Mouse (Mus musculus) right cerebral cortex, postnatal 36 days (tissue): Measurements from ENCODE around the gene Apoe.

ENCODE experiments used
- DNase-seq, 2 experiments: peaks; one replicate each; pipeline ENCODE4 v3.0.0; 2022; ENCODE audit warnings: low spot score in 2 of 2, mixed read lengths in 1 of 2

Gene Apoe

GRCm38 (mm10) chr7:19716055-19716682 is 17.2 kb upstream of the Apoe start:
- DNase-seq: no peak

GRCm38 (mm10) chr7:19715239-19716054 is 16.5 kb upstream of the Apoe start, which contains the start of gene Tomm40:
Tomm40 (minus strand) TSS chr7:19715438.
- DNase-seq: peak; percentile 100

DNA sequence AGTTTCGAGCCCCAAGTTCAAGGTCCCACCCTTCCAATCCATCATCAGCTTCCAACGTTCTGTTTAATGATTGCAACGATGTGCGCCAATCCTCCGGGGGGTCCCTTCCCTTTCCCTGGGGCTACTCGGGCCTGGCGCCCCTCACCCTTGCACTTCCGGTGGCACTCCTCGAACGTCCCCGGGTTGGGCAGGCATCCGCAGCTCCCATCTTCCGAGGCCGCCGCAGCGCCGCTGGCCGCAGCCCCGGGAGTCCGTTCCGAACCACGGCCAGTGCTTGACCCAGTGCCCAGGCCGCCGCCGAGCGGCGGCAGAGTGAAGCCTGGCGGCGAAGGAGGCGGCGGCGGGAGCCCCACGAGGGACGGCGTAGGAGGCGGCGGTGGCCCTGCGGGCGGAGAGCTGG is 15.8 kb upstream of the Apoe start:
- DNase-seq: no peak

DNA sequence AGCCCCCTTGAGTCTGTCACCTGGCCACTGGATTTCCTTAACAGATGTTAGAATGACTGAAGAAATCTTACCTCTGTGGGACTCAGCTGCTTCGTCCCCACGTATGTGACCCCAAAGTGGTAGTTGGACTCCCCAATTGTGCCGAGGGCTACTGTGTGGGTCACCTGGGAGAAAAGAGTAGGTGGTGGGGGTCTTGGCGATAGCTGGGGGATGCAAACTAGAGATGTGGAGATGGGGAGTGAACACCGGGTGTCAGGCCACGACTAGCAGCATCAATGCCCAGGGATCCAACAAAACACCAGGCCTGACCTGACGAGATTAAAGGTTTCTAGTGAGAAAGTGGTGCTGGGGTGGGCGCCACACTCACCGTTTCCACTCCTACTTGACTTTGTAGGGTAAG is 14.6 kb upstream of the Apoe start:
- no peak for DNase-seq

DNA sequence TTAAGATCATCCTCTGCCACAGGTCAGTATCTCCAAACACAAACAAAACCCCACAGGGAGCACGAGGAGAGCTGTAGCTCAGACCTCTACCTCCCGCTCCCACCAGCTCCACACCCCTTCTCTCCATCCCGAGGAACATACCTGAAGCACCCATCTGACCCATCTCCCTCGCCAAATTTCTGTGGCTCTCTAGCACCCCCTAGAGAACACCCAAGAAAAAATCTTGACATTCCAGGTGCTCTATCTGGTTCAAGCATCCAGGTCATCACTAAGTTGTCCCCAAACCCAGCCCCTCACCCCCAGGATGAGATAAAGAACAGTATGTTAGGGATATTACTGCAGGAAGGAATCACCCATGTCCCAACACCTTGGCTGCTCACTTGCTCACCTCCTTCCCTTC is 14.2 kb upstream of the Apoe start:
- no peak for DNase-seq

DNA sequence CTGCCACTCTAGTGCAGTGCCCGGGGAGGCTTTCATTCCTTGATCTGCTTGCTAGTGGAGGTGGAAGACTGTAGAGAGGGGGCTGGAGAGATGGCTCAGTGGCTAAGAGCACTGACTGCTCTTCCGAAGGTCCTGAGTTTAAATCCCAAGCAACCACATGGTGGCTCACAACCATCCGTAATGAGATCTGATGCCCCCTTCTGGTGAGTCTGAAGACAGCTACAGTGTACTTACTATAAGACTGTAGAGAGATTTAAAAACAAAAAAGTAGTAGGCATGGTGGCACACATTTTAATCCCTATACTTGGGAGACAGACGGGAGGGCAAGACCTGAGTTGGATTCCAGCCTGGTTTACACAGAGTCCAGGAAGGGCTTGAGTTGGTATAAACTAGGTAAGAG is 13.4 kb upstream of the Apoe start:
- DNase-seq: no peak

DNA sequence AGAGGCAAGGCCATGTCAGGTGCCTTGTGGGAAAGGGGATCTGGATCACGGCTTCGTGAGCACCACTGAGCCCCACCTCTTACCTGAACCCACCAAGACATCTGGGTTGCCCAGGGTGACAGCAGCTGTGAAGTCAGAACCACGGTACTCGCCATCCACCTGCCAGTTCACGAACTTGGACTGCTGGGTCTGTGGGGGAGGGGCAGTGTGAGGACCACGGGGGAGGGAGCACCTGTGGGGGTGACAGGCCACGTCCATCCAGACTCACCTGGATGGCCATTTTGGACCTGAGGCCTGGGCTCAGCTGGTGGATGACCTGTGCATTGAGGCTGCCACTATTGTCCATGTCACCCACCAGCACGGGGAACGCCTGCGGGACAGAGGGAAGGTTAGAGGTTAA is 11.7 kb upstream of the Apoe start:
- no peak for DNase-seq

DNA sequence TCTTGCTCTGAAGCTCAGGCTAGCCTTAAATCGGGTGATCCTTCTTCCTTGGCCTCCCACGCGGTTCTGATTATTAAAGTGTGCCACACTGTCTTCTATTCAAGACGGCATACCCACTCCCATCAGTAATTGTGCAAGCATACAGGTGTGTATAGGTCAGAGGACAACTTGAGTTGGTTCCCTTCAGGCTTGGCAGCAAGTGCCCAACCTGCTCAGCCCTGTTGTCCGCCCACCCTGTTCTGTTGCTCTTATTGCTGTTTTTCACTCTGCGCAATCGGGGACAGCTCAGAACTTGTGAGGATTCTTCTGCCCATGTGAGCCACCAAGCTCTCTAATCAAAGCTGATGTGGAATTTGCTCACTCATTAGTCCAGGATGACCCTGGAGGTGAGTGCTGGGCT is 6.3 kb upstream of the Apoe start:
- DNase-seq: no peak

- no peak for DNase-seq
Observed at GRCm38 (mm10) chr7:19704475-19704874, 5.5 kb upstream of the Apoe start.

- no peak for DNase-seq
Observed at GRCm38 (mm10) chr7:19702859-19703555, 4.0 kb upstream of the Apoe start.

- DNase-seq: peak; percentile 48 to 67
Observed at GRCm38 (mm10) chr7:19701069-19701761, 2.2 kb upstream of the Apoe start.

- no peak for DNase-seq
Observed at GRCm38 (mm10) chr7:19700299-19701068, 1.5 kb upstream of the Apoe start.

DNA sequence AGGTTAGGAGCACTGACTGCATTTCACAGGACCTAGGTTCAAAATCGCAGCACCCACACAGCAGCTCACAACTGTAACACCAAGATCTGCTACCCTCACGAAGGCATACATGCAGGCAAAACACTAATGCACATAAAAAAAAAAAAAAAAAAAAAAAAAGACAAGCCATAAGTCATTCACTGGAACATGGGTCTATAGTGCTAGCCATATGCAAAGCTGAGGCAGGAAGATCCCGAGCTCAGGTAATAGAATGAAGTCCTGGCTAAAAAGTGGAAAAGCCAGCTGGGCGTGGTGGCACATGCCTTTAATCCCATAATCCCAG is 800 bp upstream of the Apoe start:
- DNase-seq: no peak

DNA sequence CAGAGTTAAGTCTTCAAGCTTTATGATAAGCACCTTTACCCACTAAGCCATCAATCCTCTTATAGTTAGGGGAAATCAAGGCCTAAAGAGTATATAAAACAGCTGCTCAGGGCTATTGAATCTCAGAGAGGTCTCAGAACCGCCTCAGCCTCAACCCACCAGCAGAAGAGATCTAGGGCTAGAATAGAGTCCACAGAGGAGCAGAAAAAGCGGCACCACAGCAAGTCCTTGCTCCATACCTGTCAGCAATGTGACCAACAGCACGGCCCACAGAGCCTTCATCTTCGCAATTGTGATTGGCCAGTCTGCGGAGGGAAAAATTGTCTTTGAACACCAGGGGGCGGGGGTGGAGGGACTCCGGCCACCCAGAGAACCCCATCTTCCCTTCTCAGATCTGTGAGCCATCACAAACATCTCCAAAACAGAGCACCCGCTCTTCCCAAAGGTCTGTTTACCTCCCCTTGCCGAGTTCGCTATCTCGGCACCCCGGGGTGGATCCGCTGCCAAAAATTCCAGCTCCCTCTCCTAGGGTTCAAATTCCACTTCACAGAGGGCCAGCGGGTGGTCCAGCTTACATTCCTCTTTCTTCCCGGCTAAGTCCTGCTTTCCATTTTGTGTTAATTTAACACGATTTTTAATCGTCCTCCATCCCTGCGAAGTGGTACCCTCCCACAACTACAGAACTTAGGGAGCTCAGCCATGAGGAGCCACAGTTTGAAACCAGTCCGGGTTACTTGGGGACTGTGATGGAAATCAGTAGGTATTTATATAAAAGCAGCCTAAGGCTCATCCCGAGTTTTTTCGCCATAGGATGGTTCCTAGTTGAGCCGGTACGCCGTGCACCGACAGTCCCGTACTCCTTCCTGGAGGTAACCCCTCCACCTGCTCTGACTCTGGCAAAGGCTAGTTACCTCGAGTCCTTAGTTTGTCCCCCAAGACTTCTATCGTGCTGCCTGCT is 760 bp downstream of the Apoe start:
- no peak for DNase-seq

GRCm38 (mm10) chr7:19696336-19696873 is 2.6 kb downstream of the Apoe start:
- no peak for DNase-seq

DNA sequence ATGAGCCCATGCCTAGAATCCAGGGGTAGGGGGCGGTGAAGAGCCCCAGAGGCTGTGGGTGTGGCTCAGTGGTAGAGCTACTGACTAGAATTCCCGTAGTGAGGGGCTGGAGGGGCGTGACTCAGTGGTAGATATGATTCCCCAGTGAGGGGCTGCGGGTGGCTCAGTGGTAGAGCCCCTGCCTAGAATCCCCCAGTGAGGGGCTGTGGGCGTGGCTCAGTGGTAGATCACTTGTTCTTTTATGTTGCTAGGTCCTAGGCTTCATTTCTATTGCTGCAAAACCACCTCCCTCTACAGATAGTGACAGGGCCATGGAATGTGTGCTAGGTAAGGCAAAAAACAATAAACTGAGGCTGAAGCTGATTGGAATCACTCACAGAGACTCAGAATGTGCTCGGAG is 3.1 kb downstream of the Apoe start:
- no peak for DNase-seq

DNA sequence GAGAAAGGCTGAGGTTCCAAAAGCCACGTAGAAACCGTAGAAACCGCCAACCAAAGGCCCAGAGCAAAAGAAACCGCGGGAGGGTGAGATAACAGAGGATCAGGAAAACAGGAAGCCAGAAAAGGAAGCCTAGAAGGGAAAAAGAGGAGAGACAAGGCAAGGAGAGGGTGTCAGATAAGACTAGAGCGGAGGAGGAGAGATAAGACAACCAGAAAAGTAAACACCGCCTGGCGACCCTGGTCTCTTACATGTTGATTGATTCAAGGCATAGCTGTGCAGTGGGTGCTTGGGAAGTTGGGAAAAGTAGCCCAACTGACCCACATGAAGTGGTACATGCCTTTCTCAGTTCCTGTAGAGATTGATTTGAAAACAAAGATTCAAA is 3.8 kb downstream of the Apoe start:
- DNase-seq: no peak

GRCm38 (mm10) chr7:19694336-19695212 is 4.4 kb downstream of the Apoe start:
- no peak for DNase-seq

GRCm38 (mm10) chr7:19693421-19693820 is 5.6 kb downstream of the Apoe start:
- DNase-seq: peak in 1 of 2 experiments; percentile 36
